Mouse (Mus musculus) limb, embryonic 13.5 days (tissue): Measurements from ENCODE around the gene Csf3. TPM values are rescaled to one million over a fixed set of nuclear protein-coding genes. Genes with fewer than 3 reads are reported as not detected.

Experiments
- polyA plus RNA-seq: library from polyadenylated mRNA; unstranded; fragments of >200 nt; fragmentation: Nextera tagmentation; extraction: Ambion mirVana; gene quantifications from 2 replicates; pipeline ENCODE4 v1.2.1, GENCODE M21; 2015

The Csf3 gene
- polyA plus RNA-seq, 1 experiment from 2014 or later = not detected

Other genes starting within 250 kb of the Csf3 start
- 0.49 and 0.52 TPM in 2 replicates for gene Ikzf3, start 155.2 kb upstream of the Csf3 start, polyA plus RNA-seq
- 0.11 and 0.31 TPM in 2 replicates for gene Zpbp2, start 150.2 kb upstream of the Csf3 start, polyA plus RNA-seq
- 82.8 and 83.6 TPM in 2 replicates for gene Ormdl3, start 113.9 kb upstream of the Csf3 start, polyA plus RNA-seq
- gene Lrrc3c, start 103.0 kb upstream of the Csf3 start, polyA plus RNA-seq = not detected in 2 replicates
- 1.2 and 1.4 TPM in 2 replicates for gene Gm12355, start 75.6 kb upstream of the Csf3 start, polyA plus RNA-seq
- not detected in 2 replicates for gene Gsdma3, start 74.9 kb upstream of the Csf3 start, polyA plus RNA-seq
- not detected in 2 replicates for gene Gsdma2, start 54.5 kb upstream of the Csf3 start, polyA plus RNA-seq
- 0.10 and 0.13 TPM in 2 replicates for gene Gsdma, start 36.9 kb upstream of the Csf3 start, polyA plus RNA-seq
- 210 and 212 TPM in 2 replicates for gene Psmd3, start 18.7 kb upstream of the Csf3 start, polyA plus RNA-seq
- 56.0 and 61.0 TPM in 2 replicates for gene Med24, start 28.2 kb downstream of the Csf3 start, polyA plus RNA-seq
- gene Thra, start 39.4 kb downstream of the Csf3 start, polyA plus RNA-seq = 34.1 and 34.3 TPM in 2 replicates
- gene Nr1d1, start 74.1 kb downstream of the Csf3 start, polyA plus RNA-seq = 0.93 and 1.1 TPM in 2 replicates
- gene Msl1, start 94.3 kb downstream of the Csf3 start, polyA plus RNA-seq = 28.9 and 29.2 TPM in 2 replicates
- 39.5 and 40.0 TPM in 2 replicates for gene Casc3, start 103.6 kb downstream of the Csf3 start, polyA plus RNA-seq
- 4.2 and 4.4 TPM in 2 replicates for gene Rapgefl1, start 135.5 kb downstream of the Csf3 start, polyA plus RNA-seq
- gene Wipf2, start 162.4 kb downstream of the Csf3 start, polyA plus RNA-seq = 4.9 and 5.4 TPM in 2 replicates
- gene Cdc6, start 206.5 kb downstream of the Csf3 start, polyA plus RNA-seq = 31.4 and 32.3 TPM in 2 replicates
- 46.5 and 49.8 TPM in 2 replicates for gene Rara, start 226.6 kb downstream of the Csf3 start, polyA plus RNA-seq